Mouse (Mus musculus) heart, postnatal 10 days (tissue): ENCODE measurements around the gene Cdh24. TPM values are rescaled to one million over a fixed set of nuclear protein-coding genes. Genes with fewer than 3 reads are reported as not detected.
"Not testable (repeated sequence)": the region's sequence is repeated elsewhere in the genome, so short reads cannot be mapped to it uniquely, and the experiment has no call there.

Source experiments
- DNase-seq, 2 experiments: peaks; one replicate each; pipeline ENCODE4 v3.0.0; 2021
- intact Hi-C: fragments of 180-260 bp; cut with DNase I; formaldehyde crosslinking; loops from one replicate; pipeline ENCODE4 v1.15.1; 2025
- total RNA-seq, 2 experiments: library from RNA; stranded (reverse); gene quantifications; 2 replicates each; pipeline ENCODE4 v1.2.3; 2021

Gene Cdh24
- total RNA-seq, 2 experiments from 2014 or later, result 1.3 TPM

GRCm38 (mm10) chr14:54614130-54614529 is 27.0 kb downstream of the Cdh24 start:
- DNase-seq, intact Hi-C loops: not testable (repeated sequence)

- DNase-seq, result no peak
- intact Hi-C loops, result no loop called here
Observed at GRCm38 (mm10) chr14:54610648-54611047, 30.5 kb downstream of the Cdh24 start.

GRCm38 (mm10) chr14:54609962-54610361 is 31.2 kb downstream of the Cdh24 start:
- intact Hi-C loops, result no loop called here
- DNase-seq, result peak; percentile 25 to 44

- intact Hi-C loops, result no loop called here
Observed at GRCm38 (mm10) chr14:54609245-54609644, 31.9 kb downstream of the Cdh24 start.

DNA sequence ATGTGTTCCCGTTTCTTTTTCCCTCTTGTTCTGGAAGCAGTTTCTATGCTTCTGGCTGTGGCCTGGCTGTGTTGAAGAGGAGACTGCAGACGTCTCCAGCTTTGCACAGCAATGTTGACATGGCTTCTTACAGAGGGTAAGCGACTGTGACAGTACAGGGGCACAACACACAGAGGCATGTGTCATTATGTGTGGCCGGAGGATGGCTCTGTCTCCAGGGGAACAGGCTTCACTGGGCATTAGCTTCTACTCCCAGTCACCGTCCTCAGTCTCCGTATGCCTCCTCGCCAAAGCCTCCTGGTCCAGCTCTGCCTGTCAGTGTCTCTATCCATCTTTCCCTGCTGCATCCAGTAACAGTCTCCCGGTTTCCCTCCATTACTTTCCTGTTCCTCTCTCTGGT is 33.9 kb downstream of the Cdh24 start:
- intact Hi-C loops, result no loop called here
- DNase-seq, result no peak

More at GRCm38 (mm10) chr14:54609245-54609644, 31.9 kb downstream of the Cdh24 start:
- DNase-seq, result no peak

- DNase-seq, result peak; percentile 82 to 88
- intact Hi-C loops, result no loop called here
Observed at GRCm38 (mm10) chr14:54605752-54606321, 35.3 kb downstream of the Cdh24 start, which contains the start of gene 4931414P19Rik. Gene 4931414P19Rik, minus strand, starts transcription at chr14:54605993.

GRCm38 (mm10) chr14:54603686-54604085 is 37.5 kb downstream of the Cdh24 start:
- no peak for DNase-seq
- intact Hi-C loops, result loop anchor here (1.0 kb wide), 1 partner anchor 26 kb away; the partner anchor contains the start of gene Ajuba

- peak; percentile 97 to 98 for DNase-seq
Observed at GRCm38 (mm10) chr14:54603038-54603654, 38.0 kb downstream of the Cdh24 start.

DNA sequence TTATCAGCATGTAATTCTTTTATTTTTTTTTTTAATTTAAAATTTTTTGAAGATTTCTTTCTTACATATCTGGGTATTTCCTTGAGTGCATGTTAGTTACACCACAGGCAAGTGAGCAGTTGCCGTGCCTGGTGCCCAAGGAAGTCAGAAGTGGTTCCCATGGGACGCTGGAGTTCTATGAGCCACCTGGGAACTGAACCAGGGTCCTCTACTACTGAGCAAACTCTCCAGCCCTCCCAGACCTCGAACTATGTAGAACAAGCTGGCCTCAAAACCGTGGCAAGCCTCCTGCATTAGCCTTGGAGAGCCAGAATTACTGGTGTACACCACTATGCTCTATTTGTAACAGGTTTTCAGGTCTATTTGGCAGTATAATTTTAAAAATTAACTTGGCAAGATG is 38.6 kb downstream of the Cdh24 start:
- peak in 1 of 2 experiments; percentile 35 for DNase-seq
- intact Hi-C loops, result loop anchor here (1.0 kb wide), 1 partner anchor 25 kb away; the partner anchor contains the start of gene Ajuba

More at GRCm38 (mm10) chr14:54603038-54603654, 38.0 kb downstream of the Cdh24 start:
- intact Hi-C loops, result loop anchor here (1.0 kb wide), 1 partner anchor 26 kb away; the partner anchor contains the start of gene Ajuba

GRCm38 (mm10) chr14:54601601-54602000 is 39.6 kb downstream of the Cdh24 start:
- DNase-seq, result no peak
- intact Hi-C loops, result no loop called here

DNA sequence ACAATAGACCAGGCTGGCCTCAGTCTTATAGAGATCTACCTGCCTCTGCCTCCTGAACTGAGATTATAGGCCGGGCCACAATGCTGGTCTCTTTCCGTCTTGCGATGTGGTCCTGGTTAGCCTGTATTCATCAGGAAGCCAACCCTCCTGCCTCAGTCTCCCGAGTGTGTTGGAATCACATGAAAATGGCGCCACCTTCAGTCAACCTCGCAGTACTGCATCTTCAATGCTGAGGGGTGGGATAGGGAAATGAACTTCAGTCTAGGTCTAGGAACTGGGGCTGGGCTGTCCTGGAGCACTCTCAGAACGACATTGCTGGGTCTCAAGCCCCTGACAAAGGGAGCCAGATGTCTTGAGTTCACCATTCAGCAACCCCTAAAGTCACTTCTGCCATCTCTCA is 44.1 kb downstream of the Cdh24 start:
- intact Hi-C loops, result no loop called here
- no peak for DNase-seq

- no peak for DNase-seq
- intact Hi-C loops, result no loop called here
Observed at GRCm38 (mm10) chr14:54594631-54595414, 46.3 kb downstream of the Cdh24 start.

DNA sequence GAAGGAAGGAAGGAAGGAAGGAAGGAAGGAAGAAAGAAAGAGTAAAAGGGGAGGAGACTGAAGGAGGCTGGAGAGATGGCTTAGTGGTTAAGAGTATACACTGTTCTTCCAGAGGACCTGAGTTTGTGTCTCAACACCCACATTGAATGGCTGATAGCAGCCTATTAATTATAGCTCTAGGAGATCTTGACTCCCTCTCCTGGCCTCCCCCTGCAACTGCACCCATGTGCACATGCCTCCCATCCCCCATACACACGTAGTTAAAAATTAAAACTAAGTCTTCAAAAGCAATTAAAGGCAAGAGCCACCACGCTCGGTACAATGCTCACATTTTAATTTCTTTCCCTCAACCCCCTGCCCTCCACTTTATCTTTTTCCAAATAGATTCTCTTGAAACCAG is 47.1 kb downstream of the Cdh24 start:
- no peak for DNase-seq
- intact Hi-C loops, result no loop called here

DNA sequence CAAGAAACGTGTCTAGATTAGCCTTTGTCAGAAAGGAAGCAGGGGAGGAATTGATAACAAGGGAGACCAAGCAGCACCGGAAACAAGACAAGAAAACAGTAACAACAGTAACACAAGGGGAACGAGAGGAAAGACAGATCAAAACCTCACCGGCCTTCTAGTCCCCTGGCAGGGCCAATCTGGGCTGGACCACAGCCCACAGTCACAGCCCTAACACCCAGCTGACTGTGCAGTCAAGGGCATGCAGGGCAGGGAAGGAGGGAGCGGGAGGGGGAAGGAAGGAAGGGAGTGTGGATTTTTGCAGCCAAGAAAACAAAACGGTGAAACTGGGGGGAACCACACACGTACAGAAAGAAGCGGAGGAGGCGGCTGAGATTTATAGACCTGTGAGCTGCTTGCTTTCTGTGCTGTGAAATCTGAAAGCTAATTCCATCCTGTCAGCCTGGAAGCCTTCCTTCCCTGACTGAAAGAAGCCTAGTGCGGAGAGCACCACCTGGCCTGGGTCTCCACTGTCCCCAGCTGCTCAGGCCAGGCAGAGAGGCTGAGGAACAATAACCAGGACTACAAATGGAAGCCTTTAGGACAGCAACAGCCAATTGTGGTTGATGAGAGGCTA is 48.7 kb downstream of the Cdh24 start:
- intact Hi-C loops, result no loop called here
- peak; percentile 73 to 77 for DNase-seq

DNA sequence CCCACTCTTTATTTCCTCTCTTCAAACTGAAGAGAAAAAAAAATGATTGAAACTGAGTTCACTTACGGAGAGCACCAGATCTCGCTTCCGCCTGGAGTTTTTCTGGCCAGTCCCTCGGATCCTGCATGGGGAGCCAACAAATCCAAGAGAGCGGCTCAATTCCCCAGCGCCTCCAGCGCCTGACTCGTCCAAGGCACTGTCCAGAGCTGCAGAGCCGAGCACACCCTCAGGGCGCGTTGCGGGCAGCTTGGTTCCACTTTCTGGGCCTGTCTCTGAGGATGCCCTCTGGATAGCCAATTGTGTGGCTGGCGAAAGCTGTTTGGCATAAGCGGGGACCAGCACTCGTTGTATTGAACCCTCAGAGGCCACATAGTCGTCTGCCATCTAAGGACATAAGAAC is 50.1 kb downstream of the Cdh24 start:
- intact Hi-C loops, result no loop called here
- no peak for DNase-seq

GRCm38 (mm10) chr14:54583681-54584338 is 57.4 kb downstream of the Cdh24 start:
- DNase-seq, result peak; percentile 72 to 87
- intact Hi-C loops, result loop anchor here (2.0 to 5.0 kb wide), 2 partner anchors 33 to 57 kb away; partner anchors contain the start of genes Cdh24, Gm17606 and Psmb5

- no peak for DNase-seq
- intact Hi-C loops, result loop anchor here (2.0 to 5.0 kb wide), 2 partner anchors 35 to 58 kb away; partner anchors contain the start of genes Cdh24, Gm17606 and Psmb5
Observed at GRCm38 (mm10) chr14:54582536-54582935, 58.6 kb downstream of the Cdh24 start.
